Mouse (Mus musculus) layer of hippocampus, adult 9-11 months (tissue): ENCODE results near the gene Fmnl2.

Experiments
- DNase-seq: peaks from one replicate; pipeline ENCODE4 v3.0.0; 2022

Fmnl2 gene

DNA sequence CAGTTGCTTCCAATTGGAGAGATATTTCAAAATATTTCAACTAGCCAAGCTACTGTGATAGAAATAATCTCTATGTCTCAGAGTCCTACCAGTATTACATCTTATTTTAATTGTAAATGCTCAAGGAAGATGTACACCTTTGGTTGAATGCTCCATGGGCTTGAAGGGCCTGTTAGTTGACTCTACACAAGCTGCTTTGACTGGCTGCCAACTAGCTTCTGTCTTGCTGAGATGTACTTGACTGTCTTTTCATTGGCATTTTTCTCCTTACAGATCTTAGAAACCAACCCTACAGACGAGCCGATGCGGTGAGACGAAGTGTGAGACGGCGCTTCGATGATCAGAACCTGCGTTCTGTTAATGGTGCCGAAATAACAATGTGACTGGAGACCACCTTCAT lies 273.9 kb downstream of the Fmnl2 start:
- DNase-seq, result no peak

DNA sequence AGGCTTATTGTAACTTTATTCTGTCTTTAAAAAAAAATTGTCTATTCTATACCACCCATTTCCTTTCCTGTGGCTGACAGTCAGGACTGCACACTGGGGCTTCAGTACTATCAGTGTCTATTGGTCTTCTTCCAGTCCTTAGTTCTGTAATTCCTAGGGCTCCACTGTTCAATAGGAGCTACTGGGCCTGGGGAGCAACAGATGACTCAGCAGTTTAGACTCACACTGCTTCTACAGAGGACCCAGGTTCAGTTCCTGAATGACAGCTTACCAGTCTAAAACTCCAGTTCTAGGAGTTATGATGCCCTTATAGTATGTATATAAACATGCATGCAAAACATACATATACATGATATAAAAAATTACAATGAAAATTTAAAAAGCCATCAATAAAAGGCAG lies 289.2 kb downstream of the Fmnl2 start:
- no peak for DNase-seq

DNA sequence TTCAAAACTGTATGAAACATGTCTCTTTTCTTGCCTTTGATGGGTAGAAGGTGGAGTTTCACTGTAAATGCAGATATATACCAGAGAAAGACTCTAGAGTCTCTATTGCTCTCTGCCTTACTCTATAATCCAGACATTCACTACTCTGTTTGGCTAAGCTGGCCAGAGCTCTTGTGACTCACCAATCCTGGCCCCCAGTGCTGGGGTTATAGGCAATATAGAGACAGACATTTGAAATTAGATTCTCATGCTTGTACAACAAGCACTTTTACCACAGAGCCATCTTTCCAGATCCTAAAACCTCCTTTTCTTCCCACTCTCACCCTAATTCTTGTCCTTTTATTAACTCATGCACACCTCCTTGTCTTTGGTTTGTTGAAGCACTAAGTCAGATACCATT lies 316.3 kb downstream of the Fmnl2 start:
- DNase-seq, result no peak

DNA sequence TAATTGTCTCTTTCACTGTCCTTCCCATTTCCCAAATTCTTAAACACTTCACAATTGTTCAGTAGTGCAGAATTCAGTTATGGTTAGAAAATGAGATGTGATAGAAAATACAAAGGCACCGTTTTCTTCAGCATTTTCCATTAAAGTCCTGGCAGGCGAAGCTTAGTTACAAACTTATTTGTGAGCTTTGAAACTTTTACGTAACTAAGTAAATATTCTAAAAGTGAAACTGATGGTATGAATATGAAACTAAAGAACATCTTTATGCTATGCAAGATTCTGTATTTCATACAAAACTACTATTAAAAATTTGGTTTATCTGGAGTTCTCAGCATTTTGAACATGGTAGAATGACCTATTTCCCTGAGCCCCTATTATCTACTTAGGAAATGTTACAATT lies 321.3 kb downstream of the Fmnl2 start:
- no peak for DNase-seq

DNA sequence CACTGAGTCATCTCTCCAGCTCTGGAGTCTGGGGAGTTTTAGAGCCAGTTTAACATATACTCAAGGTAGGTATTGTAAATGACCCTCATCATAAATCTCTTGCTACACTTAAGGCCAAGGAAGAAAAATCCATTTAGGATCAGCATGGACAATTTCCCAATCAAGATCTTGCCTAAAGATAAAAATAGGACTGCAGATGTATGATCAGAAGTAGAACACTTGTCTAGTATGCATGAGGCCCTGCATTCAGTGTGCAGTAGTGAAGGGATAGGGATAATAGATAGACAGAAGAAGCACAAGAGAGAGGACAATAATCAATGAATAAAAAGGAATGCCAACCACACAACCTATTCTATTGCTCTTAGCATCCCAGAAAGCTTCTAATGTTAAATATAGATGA lies 322.2 kb downstream of the Fmnl2 start:
- no peak for DNase-seq
